Mouse (Mus musculus): ENCODE measurements around the gene Pex19.

DNA sequence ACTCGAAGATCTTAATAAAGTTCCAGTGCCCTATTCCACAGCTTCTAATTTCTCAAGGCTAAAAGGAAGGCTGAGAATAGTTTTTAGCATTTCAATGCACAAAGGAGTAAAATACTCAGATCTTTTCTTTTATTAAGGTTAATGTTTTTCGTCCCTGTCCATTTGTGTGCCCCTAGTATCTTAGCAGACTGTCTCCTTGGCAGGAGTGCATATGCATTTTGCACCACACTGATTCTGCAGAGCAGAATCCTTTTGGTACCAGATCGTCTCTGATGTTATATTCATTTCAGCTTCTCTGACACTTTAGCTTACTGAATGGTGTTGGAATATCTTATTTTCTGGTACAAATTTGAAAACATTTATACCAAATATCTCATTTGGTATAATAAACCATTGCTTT, 55.2 kb downstream of the Pex19 start:
- TF ChIP-seq CTCF (IDR thresholded peaks at IDR 0.05; ENCODE audit: low read depth, low read length) = no peak
- TF ChIP-seq GATA1 (IDR thresholded peaks at IDR 0.05; ENCODE audit: borderline replicate concordance, low read length) = no peak
- TF ChIP-seq GATA2 (IDR thresholded peaks at IDR 0.05; ENCODE audit: borderline replicate concordance, low read depth, low read length) = no peak

Measured in G1E (cell line).